Mouse (Mus musculus): ENCODE results near the gene Dhrs1. TPM values are rescaled to one million over a fixed set of nuclear protein-coding genes. Genes with fewer than 3 reads are reported as not detected.
"Not testable (repeated sequence)": the region's sequence is repeated elsewhere in the genome, so short reads cannot be mapped to it uniquely, and the experiment has no call there.

The Dhrs1 gene
- total and polyA plus RNA-seq, 3 experiments = 35.4 to 82.9 (median 40.2) TPM

GRCm38 (mm10) chr14:55762001-55762821 lies 16.7 kb upstream of the Dhrs1 start:
- 2% methylated on average over 77 of the region's 77 CpGs for WGBS
- Histone ChIP-seq H3K27ac (peak overlapping the region; percentile 55), H3K27me3 (ENCODE audit: control insufficient read depth, insufficient read depth, low read length) (0 out of 2 replicates have a peak, but pooled peaks cover 2% of the 10 kb centered on the region), H3K4me1 (ENCODE audit: control insufficient read depth, insufficient read depth, low read length) (peaks cover 9% of the 10 kb centered on the region), H3K79me2 (replicated peaks; ENCODE audit: control insufficient read depth, insufficient read depth, low read length) (no peaks in the 10 kb centered on the region), H3K9ac (ENCODE audit: low read depth, low read length) (peak overlapping the region; percentile 97), H3K36me3 (ENCODE audit: control insufficient read depth, insufficient read depth, low read length) (no peaks in the 10 kb centered on the region), H3K4me3 (peak overlapping the region; percentile 65)
- intact Hi-C loops (cut with DNase I) = no loop called here
- TF ChIP-seq EP300 (IDR thresholded peaks at IDR 0.05; ENCODE audit: insufficient read depth, low read depth, low read length) (no peak), POLR2A (IDR thresholded peaks at IDR 0.05; ENCODE audit: insufficient read depth, low read depth, low read length) (no peak), CTCF (IDR thresholded peaks at IDR 0.05) (peak; percentile 67)
- DNase-seq = peak; percentile 66 to 75

DNA sequence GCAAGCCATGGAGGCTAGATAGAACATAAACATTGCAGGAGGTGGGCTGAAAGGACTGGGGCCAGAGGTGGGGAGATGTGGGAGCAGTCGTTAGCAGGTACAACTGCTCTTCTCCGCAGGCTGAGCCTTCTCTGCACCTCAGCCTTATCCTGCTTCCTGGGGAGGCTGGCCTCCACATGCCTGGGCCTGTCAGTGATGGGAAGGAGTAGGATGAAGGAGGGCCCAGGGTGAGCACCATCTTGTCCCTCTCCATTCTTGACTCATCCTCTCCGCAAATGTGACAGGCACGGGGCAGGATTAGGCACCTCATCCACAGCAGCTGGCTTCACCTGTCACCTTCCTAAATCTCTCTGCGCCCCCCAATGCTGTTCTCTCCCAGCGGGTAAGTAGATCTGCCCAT lies 15.7 kb upstream of the Dhrs1 start, which contains the start of gene Ltb4r2:
Gene Ltb4r2 (plus strand): TSS at position 266 of the 400 bp plus-strand sequence.
- Histone ChIP-seq H3K27me3 (ENCODE audit: control insufficient read depth, insufficient read depth, low read length) (0 out of 2 replicates have a peak, but pooled peaks cover 2% of the 10 kb centered on the region), H3K36me3 (ENCODE audit: control insufficient read depth, insufficient read depth, low read length) (no peaks in the 10 kb centered on the region), H3K4me3 (peak within 1 kb of the TSS; percentile 65), H3K79me2 (replicated peaks; ENCODE audit: control insufficient read depth, insufficient read depth, low read length) (no peaks in the 10 kb centered on the region), H3K27ac (peak within 1 kb of the TSS; percentile 55), H3K9ac (ENCODE audit: low read depth, low read length) (peak within 1 kb of the TSS; percentile 97), H3K4me1 (ENCODE audit: control insufficient read depth, insufficient read depth, low read length) (peaks cover 9% of the 10 kb centered on the region)
- WGBS = 91% methylated on average over 6 of the region's 6 CpGs
- intact Hi-C loops (cut with DNase I) = no loop called here
- DNase-seq = no peak
- no peak for TF ChIP-seq EP300 (IDR thresholded peaks at IDR 0.05; ENCODE audit: insufficient read depth, low read depth, low read length)
- no peak for TF ChIP-seq CTCF (IDR thresholded peaks at IDR 0.05)
- no peak for TF ChIP-seq POLR2A (IDR thresholded peaks at IDR 0.05; ENCODE audit: insufficient read depth, low read depth, low read length)

- H3K79me2 ChIP-seq (replicated peaks; ENCODE audit: control insufficient read depth, insufficient read depth, low read length); H3K27ac ChIP-seq; H3K4me1 ChIP-seq (ENCODE audit: control insufficient read depth, insufficient read depth, low read length); intact Hi-C loops (cut with DNase I); H3K27me3 ChIP-seq (ENCODE audit: control insufficient read depth, insufficient read depth, low read length); H3K36me3 ChIP-seq (ENCODE audit: control insufficient read depth, insufficient read depth, low read length); H3K9ac ChIP-seq (ENCODE audit: low read depth, low read length): not testable (repeated sequence)
- peak overlapping the region; percentile 36 for H3K4me3 ChIP-seq
- peak; percentile 85 to 88 for DNase-seq
- 4% methylated on average over 6 of the region's 6 CpGs for WGBS
- peak; percentile 82 for TF ChIP-seq CTCF (IDR thresholded peaks at IDR 0.05)
These were observed 14.7 kb upstream of the Dhrs1 start for GRCm38 (mm10) chr14:55760156-55760555.

- Histone ChIP-seq H3K27me3 (ENCODE audit: control insufficient read depth, insufficient read depth, low read length) (0 out of 2 replicates have a peak, but pooled peaks cover 2% of the 10 kb centered on the region), H3K4me3 (no peak within 1 kb of the TSS), H3K79me2 (replicated peaks; ENCODE audit: control insufficient read depth, insufficient read depth, low read length) (no peaks in the 10 kb centered on the region), H3K27ac (no peak within 1 kb of the TSS), H3K4me1 (ENCODE audit: control insufficient read depth, insufficient read depth, low read length) (peaks cover 7% of the 10 kb centered on the region), H3K36me3 (ENCODE audit: control insufficient read depth, insufficient read depth, low read length) (no peaks in the 10 kb centered on the region), H3K9ac (ENCODE audit: low read depth, low read length) (no peak within 1 kb of the TSS)
- DNase-seq = peak in 1 of 2 experiments; percentile 36
- intact Hi-C loops (cut with DNase I) = no loop called here
- TF ChIP-seq EP300 (IDR thresholded peaks at IDR 0.05; ENCODE audit: insufficient read depth, low read depth, low read length) (no peak), CTCF (IDR thresholded peaks at IDR 0.05) (peak; percentile 83)
- WGBS = 17% methylated on average over 8 of the region's 8 CpGs
These were observed 12.9 kb upstream of the Dhrs1 start, which contains the start of gene Cideb for GRCm38 (mm10) chr14:55758363-55758784. Cideb (minus strand) TSS chr14:55758458.

DNA sequence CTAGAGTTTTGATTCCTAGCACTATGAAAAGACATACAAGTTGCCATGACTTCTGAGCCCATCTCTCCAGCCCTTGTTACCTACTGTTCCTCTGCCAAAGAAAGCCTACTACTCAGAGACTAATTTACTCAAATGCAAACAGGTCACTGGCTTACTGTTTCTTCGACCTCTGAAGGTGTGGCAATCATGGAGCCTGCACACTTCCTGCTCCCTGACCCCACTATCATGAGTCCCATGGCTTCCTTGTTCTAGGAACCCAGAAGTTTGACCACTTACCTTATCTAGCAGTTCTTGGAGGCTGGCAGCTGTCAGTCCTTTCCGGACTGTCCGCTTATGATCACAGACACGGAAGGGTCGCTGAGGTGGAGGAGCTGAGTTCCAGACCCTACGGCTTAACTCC lies 12.1 kb upstream of the Dhrs1 start:
- intact Hi-C loops (cut with DNase I) = no loop called here
- no peak for DNase-seq
- Histone ChIP-seq H3K4me1 (ENCODE audit: control insufficient read depth, insufficient read depth, low read length) (peaks cover 3% of the 10 kb centered on the region), H3K36me3 (ENCODE audit: control insufficient read depth, insufficient read depth, low read length) (no peaks in the 10 kb centered on the region), H3K4me3 (no peak overlapping the region), H3K9ac (ENCODE audit: low read depth, low read length) (no peak overlapping the region), H3K79me2 (replicated peaks; ENCODE audit: control insufficient read depth, insufficient read depth, low read length) (no peaks in the 10 kb centered on the region), H3K27ac (no peak overlapping the region), H3K27me3 (ENCODE audit: control insufficient read depth, insufficient read depth, low read length) (0 out of 2 replicates have a peak, but pooled peaks cover 2% of the 10 kb centered on the region)
- 17% methylated on average over 6 of the region's 6 CpGs for WGBS
- no peak for TF ChIP-seq CTCF (IDR thresholded peaks at IDR 0.05)
- TF ChIP-seq POLR2A (IDR thresholded peaks at IDR 0.05; ENCODE audit: insufficient read depth, low read depth, low read length) = no peak
- TF ChIP-seq EP300 (IDR thresholded peaks at IDR 0.05; ENCODE audit: insufficient read depth, low read depth, low read length) = no peak

Data from heart, adult 2 months (tissue).